Mouse (Mus musculus) ZHBTc4 (cell line): Measurements from ENCODE around the gene Akt1.
A peak's percentile ranks its signal among the peaks of the same experiment; 100 is the strongest.

Experiments
- DNase-seq: peaks from one replicate; pipeline ENCODE4 v3.0.0-alpha.2; 2011; ENCODE audit warnings: low read depth, low spot score

Gene Akt1

DNA sequence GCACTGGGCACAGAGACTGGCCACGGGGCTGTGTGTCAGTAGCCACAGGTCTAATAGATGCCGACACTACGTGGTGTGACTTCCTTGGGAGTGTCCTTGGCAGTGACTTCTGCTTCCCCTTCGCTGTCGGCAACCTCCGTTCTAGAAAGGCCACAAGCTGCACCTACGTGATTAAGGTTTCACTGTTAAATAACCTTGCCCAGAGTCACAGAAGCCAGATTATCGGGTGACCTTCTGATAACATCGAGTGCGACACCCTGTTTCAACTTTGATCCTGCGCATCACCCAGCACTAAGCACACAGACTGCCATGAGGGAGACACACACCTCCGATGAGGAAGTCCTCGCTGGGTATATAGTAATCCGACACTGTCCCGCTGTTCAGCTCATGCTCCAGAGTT, 13.8 kb upstream of the Akt1 start:
- DNase-seq: no peak

DNA sequence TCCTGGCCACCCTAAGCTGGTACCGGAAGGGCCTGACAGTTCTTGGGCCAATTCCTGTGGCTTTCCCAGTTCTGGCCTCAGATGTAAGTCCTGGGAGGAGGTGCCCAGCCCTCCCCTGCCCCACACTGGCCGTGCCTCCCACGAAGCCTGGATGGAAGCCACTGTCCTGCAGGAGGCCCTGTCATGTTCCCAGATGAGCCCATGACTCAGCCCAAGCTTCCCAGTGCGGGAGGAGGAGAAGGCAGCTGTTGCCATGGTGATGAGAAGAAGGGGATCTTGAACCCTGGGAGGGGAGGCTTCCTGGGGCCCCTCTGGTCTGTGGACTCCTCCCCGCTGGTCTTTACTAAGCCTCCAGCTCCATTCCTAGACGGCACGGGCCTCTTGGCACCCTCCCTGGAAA, 8.7 kb upstream of the Akt1 start:
- no peak for DNase-seq

DNA sequence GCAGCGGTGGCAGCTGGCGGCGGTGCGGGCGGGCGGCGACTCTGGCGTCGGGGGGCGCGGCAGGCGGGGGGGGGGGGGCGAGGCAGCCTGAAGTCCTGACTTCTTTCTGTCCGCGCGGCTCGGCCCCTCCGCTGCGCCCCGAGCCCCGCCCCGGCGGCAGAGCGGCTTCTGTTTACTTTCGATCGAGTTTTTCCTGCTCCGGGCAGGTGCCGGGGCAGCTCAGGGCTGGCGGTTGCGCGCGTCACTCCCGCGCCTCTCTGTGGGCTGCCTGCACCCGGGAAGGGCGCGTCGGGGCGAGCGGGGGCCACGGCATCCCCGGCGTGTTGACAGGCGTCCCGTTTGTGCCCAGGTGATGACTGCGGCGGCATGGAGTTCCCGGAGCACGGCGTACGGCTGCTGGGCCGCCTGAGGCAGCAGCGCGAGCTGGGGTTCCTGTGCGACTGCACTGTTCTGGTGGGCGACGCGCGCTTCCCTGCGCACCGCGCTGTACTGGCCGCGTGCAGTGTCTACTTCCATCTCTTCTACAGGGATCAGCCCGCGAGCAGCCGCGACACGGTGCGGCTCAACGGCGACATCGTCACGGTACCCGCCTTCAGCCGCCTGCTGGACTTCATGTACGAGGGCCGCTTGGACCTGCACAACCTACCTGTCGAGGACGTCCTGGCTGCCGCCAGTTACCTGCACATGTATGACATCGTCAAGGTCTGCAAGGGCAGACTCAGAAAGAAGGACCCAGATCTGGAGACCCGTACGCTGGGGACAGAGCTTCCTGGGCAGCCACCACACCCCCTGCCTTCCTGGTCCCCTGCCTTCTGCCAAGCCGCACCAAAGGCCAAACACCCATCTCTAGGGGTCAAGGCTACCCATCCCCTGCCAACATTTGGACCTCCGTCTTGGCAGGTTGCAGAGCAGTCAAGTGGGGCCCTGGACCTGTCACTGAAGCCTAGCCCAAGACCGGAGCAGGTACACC, 4.6 kb upstream of the Akt1 start:
- peak; percentile 67 for DNase-seq

DNA sequence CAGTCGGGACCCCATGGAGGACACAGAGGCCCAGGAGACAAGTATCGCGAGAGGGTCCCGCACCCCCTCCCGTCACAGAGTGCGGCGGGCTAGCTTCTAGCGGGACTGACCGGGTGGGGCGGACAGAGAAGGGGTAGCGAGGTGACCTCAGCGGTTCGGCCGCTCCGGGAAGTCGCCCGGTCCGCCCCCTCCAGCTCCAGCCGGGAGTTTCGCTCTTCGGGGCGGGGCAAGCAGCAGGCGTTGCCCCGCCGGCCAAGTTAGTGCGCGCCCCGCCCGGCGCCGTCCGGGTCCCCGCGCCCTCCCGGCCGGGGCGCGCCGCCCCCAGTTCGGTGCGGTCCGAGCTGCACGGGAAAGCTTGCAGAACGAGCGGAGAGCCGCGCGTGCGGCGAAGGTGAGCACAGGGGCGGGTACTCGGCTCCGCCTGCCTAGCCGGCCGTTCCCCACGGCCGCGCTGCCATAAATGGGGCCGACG, 3.9 kb upstream of the Akt1 start, which contains the start of gene Zbtb42:
Gene Zbtb42, plus strand, starts transcription at position 274 of the 472 bp plus-strand sequence.
- peak; percentile 64 for DNase-seq

DNA sequence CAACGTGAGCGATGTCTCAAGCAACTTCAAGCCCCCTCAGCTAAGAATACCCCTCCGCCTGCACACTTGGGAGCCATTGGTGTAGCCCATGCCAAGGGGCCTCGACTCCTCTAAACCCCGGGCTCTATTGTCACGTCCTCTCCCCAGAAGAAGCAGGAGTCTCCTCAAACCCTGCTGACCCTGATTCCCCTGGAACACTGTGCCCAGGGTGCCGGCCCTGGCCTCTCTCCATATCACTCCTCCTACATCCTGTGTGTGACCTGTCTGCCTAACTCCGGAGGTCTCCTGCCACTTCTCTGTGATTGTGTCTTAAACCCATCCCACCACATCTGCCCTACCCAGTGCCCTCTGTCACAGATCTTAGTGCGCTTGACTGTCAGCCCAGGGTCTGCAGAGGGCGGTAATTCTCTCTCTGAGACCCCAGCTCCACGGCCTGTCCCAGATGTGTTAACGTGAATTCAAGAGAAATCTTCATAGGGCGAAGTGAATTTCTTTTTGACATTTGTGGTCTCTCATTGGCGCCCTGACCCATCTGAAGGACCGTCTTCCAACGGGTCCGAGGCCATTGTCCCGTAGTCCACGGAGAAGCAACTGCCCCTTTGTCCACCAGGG, 3.4 kb upstream of the Akt1 start:
- DNase-seq: no peak

DNA sequence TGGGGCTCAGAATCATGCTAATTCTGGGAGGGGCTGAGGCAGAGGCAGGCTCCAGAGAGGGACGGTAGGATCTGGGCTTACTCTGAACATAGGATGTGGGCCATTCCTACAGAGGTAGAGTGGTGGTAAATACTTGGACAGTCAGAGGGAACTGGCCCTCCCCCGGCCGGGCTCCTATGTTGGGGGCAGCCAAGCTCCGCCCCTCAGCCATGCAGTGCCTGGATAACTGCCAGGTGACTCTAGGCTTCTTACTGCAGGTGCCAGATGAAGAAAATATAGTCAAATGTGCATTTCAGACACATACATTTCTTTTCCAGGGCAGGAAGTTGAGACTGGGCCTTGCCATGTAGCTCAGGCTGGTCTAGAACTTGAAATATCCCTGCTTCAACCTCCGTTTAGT, 2.4 kb upstream of the Akt1 start:
- no peak for DNase-seq

DNA sequence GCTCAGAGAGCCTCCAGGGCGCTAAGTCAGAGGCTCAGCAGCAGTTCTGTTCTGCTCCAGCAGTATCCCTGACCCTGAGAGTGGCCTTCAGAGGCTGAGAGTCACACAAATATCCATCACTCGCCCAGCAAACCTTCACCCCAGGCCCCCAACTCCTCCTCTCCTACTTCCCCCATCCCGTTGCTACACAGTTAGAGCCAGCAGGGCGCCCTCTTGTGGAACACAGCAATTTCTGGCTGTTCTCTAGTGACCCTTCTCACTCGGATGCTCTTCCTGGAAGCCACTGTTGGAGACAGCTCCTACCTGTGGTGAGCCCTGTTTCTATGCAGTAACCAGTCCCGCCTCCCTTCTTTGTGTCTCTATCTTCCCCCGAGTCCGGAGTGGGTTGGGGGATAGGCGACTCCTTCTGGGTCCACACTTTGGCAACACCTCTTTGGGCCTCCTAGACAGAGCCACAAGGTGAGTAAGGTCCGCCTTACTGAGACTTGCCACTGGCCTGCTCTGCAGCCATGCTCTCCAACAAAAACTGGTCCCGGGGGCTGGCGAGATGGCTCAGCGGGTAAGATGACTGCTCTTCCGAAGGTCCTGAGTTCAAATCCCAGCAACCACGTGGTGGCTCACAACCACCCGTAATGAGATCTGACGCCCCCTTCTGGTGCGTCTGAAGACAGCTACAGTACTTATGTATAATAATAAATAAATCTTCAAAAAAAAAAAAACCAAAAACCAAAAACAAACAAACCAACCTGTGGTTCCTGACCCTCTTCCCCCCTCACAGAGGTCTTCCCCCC, 756 bp upstream of the Akt1 start:
- DNase-seq: peak; percentile 92

DNA sequence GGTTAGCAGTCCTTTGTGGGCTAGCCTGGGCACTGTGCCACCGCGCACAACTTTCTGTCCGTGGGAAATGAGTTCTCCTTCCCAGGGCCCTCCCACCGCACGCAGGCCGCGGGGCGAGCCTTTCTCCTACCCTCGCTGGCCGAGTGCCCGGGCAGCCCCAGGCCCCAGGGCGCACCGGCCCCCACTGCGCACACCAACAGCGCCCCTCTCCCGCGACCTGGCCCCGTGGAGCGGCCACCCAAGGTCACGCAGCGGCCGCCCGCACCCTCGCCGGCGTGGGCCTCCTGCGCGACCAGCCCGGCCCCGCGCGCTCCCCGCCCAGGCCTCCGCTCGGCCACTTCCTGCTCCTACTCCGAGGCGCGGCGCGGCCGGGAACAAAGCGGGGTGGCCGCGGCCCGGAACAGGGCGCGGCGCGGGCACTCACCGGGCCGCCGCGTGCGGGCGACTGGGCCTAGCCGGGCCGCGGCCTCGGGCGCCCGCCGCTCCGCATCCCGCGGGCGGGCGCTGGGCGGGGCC, 1.1 kb downstream of the Akt1 start:
- no peak for DNase-seq

DNA sequence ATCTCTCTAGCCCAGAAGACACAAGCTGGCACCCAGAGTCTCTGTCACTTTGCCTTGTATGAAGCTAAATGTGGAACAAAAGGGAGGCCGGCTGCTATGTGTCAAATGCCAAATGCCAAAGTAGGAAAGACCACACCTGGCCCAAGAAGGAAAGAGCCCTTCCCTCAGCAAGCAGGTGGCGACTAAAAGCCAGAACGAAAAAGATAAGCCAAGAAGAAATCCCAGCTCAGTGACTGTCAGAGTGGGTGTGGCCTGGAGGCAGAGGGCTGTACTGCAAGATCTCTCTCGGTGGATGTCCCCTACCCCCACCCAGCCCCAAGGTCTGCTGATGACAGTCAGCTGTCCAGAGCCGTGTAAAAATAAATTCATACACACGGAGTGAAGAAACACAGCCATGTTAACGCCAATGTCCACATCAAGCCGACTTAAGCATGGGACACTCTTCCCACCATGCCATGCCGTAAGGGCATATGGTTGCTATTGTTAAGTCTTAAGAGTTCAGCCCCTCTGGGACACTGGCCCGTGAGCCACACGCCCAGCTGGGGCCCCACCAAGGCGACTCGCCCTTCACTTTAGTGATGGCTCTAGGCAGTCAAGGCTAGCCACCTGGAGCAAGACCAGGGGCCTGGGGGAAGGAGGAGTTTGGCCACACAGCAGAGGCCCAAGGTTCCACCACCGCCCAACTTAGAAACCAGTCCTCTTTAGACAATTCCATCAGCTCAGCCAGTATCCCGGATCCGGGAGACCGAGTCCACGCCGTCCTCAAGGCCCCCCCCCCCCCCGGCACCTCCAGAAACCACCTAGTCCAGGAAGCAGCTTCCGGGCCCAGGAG, 1.7 kb downstream of the Akt1 start:
- peak; percentile 61 for DNase-seq

DNA sequence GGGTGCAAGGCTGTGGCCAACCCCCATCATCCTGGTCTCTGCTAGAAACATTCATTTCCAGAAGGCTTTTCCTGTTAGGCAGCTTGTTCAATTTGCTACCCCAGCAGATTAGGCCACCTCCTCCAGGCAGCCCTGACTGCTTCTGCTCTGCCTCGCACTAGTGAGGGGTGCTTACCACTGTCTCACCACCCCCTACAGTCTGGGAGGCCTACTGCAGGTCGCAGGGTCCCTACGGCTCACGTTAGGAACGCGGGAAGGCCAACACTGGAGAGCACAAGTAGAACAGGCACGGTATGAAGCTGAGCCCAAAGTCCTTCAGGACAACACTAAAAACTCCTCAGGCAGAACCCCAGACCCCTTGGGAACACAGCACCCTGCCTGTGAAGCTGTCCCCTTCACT, 2.8 kb downstream of the Akt1 start:
- DNase-seq: peak; percentile 82

DNA sequence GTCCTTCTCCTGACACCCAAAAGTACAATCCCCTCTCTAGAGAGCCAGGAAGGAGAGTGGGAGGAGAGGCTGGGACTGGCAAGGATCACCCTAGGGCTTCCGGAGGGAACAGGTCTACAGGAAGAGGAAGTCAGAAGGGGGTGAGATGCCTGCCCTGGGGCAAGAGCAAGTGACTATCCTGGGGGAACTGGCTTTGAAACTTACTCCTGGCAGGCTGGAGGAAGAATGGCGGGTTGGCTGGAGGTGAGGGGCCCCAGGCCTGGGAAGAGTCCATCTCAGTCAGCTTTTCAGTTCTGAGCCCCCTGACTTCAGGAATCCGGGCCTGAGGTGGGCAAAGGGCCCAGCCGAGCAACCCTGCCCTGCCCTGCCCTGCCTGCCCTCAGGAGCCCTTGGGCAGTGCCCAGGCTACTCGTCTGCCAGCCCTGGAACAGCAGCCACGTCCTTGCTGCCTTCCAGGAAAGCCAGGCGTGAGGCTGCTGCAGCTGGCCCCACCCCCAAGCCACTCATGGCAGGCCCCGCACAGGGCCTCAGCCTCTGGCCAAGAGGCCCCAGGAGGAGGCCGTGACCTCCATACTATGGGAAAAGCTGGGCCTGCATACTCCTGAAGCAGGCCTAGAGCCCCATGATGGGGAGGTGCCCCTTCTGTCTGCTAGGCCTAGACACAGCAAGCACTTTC, 3.8 kb downstream of the Akt1 start:
- DNase-seq: no peak

DNA sequence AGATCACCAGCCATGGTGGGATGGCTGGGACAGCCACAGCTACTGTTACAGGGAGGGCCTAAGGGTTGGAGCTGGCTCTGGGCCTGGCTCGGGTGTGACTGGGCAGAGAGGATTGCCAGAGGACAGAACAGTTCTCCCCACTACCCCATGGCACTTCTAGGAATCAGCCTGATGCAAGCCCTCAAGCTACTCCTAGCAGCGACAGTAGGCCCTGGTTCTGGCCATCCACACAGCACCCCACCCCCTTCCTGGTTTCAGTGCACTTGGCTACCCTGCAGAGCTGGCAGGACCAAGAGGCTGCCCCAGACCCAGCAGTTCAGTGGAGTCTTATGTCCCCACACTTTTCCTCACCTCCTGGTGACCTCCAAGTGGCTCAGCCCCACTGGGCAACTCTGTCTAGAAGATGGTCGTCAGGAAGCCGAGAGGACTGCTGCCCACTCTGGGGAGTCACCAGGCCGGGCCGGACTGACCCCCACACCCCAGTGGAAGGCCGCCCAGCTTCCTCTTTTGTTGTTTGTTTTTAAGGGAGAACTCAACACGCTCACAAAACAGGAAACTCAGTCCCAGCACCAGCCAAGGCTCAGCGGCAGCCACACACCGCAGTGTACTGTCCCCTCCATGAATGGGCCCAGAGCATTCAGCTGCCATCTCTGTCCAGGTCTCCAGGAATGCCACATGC, 6.9 kb downstream of the Akt1 start:
- DNase-seq: no peak

DNA sequence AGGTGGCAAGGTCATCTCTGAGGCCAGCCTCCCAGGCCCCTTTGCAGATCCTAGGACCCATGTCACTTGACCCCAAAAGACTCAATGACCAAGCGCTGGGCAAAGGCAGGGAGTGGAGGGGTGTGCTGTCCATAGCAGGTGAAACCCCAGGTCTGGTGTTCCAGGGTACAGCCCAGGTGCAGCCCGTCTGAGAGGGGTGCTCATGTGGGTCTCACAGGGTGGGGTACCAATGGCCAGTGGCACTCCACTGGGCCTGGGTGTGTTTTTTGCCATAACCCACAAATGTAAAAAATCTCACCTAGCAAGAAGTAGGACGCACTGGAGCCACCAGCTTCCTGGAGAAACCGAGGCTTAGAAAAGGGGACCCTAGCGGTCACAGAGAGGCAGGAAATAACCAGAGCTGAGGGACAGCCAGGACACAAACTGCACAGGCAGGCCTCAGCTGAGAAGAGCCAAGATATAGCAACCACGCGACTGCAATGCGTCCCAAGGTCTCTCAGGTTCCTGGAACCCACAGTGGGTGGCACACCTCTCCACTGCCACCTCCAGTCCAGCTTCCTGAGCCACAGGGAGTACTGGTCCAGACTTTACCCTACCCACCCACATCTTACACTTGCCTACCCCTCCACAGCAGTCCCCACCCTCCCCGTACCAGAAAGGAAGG, 8.7 kb downstream of the Akt1 start:
- DNase-seq: no peak

DNA sequence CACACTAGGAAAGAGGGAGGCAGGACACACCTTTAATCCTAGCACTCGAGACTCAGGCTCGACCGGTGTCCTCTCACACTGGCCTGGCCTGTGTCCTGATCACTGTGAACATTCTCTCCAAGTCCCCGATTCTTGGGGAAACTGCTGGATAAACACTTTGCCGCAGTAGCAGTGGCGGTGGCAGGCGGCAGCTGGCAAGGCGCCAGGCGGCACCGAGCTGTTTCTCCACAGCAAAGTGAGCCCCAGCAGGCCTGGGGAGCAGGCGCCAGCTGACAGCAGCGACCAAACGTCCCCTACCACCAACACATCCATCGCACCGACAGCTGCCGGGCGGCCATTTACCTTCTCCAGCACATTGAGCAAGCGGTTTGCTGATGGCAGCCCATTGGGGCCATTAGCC, 9.2 kb downstream of the Akt1 start:
- no peak for DNase-seq

DNA sequence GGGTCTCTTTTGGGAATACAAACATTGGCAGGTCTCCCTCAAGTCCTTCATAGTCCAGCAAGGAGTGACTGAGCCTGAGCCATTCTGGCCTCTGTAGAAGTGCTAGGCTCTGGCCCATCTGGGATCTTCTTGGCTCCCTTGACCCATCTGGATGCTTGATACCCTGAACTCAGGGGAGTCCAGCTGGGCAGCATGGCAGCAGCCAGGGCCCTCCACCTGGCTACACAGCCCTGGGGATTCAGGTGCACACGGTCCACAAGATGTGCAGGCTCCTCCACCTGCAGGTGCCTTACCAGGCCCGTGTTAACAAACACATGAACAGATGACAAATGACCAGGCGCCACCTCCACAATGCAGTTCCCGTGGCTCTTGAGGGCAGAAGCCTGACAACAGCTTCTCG, 10.0 kb downstream of the Akt1 start:
- no peak for DNase-seq

DNA sequence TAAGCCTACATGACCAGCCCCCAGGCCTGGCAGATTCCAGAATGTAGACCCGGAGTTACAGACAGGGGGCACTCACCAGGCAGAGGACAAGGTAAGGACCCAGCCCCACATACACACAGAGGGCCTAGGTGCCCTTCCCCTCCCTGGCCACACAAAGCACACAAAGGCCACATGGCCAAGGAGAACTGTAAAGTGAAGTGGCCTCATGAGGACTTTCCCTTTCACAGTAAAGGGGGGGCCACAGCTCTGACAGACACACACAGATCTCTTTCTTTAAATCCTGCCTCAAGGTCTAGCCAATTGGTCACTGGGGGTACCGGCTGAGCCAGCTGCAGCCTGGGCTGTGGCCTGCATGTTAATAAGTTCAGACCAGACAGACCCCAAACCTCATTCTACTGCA, 10.6 kb downstream of the Akt1 start:
- no peak for DNase-seq

DNA sequence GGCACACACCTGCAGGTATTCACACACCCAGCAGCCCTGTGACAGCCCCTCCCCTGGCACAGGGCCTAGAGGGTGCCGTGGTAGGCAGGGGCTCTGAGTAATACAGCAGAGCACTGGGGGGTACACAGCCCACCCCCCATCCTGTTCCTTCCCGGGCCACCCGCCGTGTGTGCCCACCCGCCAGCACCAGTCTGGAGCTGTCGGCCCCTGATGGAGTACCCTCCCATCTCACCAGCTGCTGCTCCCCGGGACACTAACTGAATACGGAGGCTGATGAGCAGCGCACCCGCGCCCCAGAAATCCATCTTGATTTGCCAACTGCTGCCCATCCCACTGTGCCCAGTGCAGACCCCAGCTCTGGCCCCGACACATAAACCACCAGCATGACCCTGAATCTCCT, 11.0 kb downstream of the Akt1 start:
- DNase-seq: no peak

DNA sequence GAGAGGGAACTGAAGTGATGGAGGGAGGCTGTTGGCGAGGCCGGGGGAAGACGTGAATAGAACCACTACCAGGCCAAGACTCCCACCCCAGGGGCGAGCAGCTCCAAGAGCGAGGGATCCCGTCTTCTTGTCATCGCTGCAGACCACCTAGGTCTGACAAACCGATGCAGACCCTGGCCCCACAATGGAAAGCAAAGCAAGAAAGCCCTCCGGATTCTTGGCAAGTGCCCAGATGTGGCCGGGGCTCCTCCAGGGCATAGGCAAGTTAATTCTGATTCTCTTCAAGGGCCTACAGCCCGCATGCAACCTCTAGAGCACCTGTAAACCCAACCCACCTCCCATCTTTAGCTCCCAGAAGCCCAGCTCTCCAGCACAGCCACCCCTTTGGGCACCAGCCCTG, 11.4 kb downstream of the Akt1 start:
- no peak for DNase-seq

DNA sequence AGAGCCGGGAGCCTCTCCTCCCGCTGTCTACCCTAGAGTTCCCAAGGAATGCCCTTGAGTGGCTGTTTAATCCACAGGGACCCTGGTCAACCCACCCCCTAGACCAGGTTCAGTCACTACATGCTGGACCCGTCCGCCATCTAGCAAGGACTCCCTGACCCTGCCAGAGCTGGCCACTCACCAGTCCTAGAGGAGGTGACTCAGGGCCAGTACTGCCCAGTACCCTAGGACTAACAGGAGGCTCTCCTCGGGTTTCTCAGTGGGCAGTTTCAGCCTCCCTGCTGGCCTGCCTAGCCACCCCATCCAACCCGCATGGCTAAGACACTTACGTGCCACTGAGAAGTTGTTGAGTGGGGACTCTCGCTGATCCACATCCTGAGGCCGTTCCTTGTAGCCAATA, 12.8 kb downstream of the Akt1 start:
- no peak for DNase-seq

DNA sequence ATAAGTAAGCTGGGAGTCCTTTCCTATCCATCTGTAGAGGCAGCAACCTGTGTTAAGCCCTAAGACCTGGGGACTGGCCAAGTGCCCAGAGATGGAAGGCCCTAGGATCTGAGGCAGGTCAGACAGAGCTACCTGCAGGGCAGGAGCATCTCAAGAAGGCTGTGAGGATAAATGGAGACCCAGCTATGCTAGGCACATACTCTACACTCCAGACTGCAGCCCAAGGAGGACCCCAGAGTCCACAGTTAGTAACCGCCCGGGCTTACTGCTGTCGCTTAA, 13.4 kb downstream of the Akt1 start:
- DNase-seq: no peak
